Mouse (Mus musculus) cerebellum, postnatal 14 days (tissue): ENCODE measurements around the gene Fbxo45.
A peak's percentile ranks its signal among the peaks of the same experiment; 100 is the strongest.
"Not testable (repeated sequence)": the region's sequence is repeated elsewhere in the genome, so short reads cannot be mapped to it uniquely, and the experiment has no call there.

Experiments
- DNase-seq, 2 experiments: peaks; one replicate each; pipeline ENCODE4 v3.0.0; 2021; ENCODE audit warnings: mixed read lengths in 2 of 2

Gene Fbxo45

GRCm38 (mm10) chr16:32246952-32247370 is at the start of gene Fbxo45, which contains the start of gene Wdr53:
Gene Fbxo45 (minus strand): TSS chr16:32247158.
Gene Wdr53 (plus strand): TSS chr16:32247227.
- peak; percentile 97 to 98 for DNase-seq

- no peak for DNase-seq
Measured at GRCm38 (mm10) chr16:32291821-32292220, 44.9 kb upstream of the Fbxo45 start.

GRCm38 (mm10) chr16:32282608-32283007 is 35.6 kb upstream of the Fbxo45 start:
- no peak for DNase-seq

GRCm38 (mm10) chr16:32280211-32280610 is 33.3 kb upstream of the Fbxo45 start:
- no peak for DNase-seq

- no peak for DNase-seq
Measured at GRCm38 (mm10) chr16:32278396-32278795, 31.4 kb upstream of the Fbxo45 start.

- peak; percentile 88 to 93 for DNase-seq
Measured at GRCm38 (mm10) chr16:32277308-32278256, 30.6 kb upstream of the Fbxo45 start, which contains the start of gene Rnf168. Gene Rnf168 (plus strand): TSS chr16:32277459.

- no peak for DNase-seq
Measured at GRCm38 (mm10) chr16:32275830-32276229, 28.9 kb upstream of the Fbxo45 start.

- no peak for DNase-seq
Measured at GRCm38 (mm10) chr16:32275041-32275440, 28.1 kb upstream of the Fbxo45 start.

- DNase-seq = peak in 1 of 2 experiments; percentile 40
Measured at GRCm38 (mm10) chr16:32273338-32273737, 26.4 kb upstream of the Fbxo45 start.

- no peak for DNase-seq
Measured at GRCm38 (mm10) chr16:32271291-32271690, 24.3 kb upstream of the Fbxo45 start, which contains the start of gene Smco1. Gene Smco1 (plus strand): TSS chr16:32271468.

GRCm38 (mm10) chr16:32264225-32264624 is 17.3 kb upstream of the Fbxo45 start:
- not testable (repeated sequence) for DNase-seq

- DNase-seq = peak; percentile 73 to 77
Measured at GRCm38 (mm10) chr16:32246351-32246791, 587 bp downstream of the Fbxo45 start.

- DNase-seq = no peak
Measured at GRCm38 (mm10) chr16:32243901-32244300, 3.1 kb downstream of the Fbxo45 start.

GRCm38 (mm10) chr16:32239428-32240312 is 7.3 kb downstream of the Fbxo45 start:
- DNase-seq = no peak

- no peak for DNase-seq
Measured at GRCm38 (mm10) chr16:32237930-32238680, 8.9 kb downstream of the Fbxo45 start.

- not testable (repeated sequence) for DNase-seq
Measured at GRCm38 (mm10) chr16:32232050-32232449, 14.9 kb downstream of the Fbxo45 start.

GRCm38 (mm10) chr16:32222399-32222798 is 24.6 kb downstream of the Fbxo45 start:
- DNase-seq = no peak

GRCm38 (mm10) chr16:32221803-32222202 is 25.2 kb downstream of the Fbxo45 start:
- no peak for DNase-seq

GRCm38 (mm10) chr16:32214804-32215576 is 32.0 kb downstream of the Fbxo45 start:
- DNase-seq = no peak

GRCm38 (mm10) chr16:32214156-32214555 is 32.8 kb downstream of the Fbxo45 start:
- DNase-seq = no peak

GRCm38 (mm10) chr16:32204902-32205301 is 42.1 kb downstream of the Fbxo45 start:
- peak in 1 of 2 experiments; percentile 25 for DNase-seq
